Mouse (Mus musculus): ENCODE data around the gene Psd. TPM values are rescaled to one million over a fixed set of nuclear protein-coding genes. Genes with fewer than 3 reads are reported as not detected.

Psd gene
- polyA plus RNA-seq, 1 experiment from 2014 or later, result 146 TPM

- H3K4me3 ChIP-seq (ENCODE audit: low read depth, low read length), result no peak overlapping the region
- H3K4me2 ChIP-seq (ENCODE audit: low read length), result no peak overlapping the region
- no peak overlapping the region for H3K9ac ChIP-seq (ENCODE audit: low read depth, low read length)
- ATAC-seq, result no peak
- WGBS, result 91% methylated on average over 14 of the region's 14 CpGs
- H3K36me3 ChIP-seq (ENCODE audit: control insufficient read depth, insufficient read depth, low read length), result peaks cover 15% of the 10 kb centered on the region
- no peak overlapping the region for H3K27ac ChIP-seq (ENCODE audit: low read length)
- H3K9me3 ChIP-seq (replicated peaks; ENCODE audit: control insufficient read depth, low read length, poor library complexity, severe bottlenecking), result no peaks in the 10 kb centered on the region
- H3K27me3 ChIP-seq (ENCODE audit: control insufficient read depth, insufficient read depth, low read depth, low read length), result no peaks in the 10 kb centered on the region
- H3K4me1 ChIP-seq (ENCODE audit: control insufficient read depth, insufficient read depth, low read length), result peaks cover 18% of the 10 kb centered on the region
These were observed 4.4 kb upstream of the Psd start for GRCm38 (mm10) chr19:46331326-46331725.

GRCm38 (mm10) chr19:46330696-46331095 is 3.7 kb upstream of the Psd start:
- Histone ChIP-seq H3K27ac (ENCODE audit: low read length) (no peak overlapping the region), H3K4me3 (ENCODE audit: low read depth, low read length) (no peak overlapping the region), H3K27me3 (ENCODE audit: control insufficient read depth, insufficient read depth, low read depth, low read length) (no peaks in the 10 kb centered on the region), H3K36me3 (ENCODE audit: control insufficient read depth, insufficient read depth, low read length) (peaks cover 15% of the 10 kb centered on the region), H3K9me3 (replicated peaks; ENCODE audit: control insufficient read depth, low read length, poor library complexity, severe bottlenecking) (no peaks in the 10 kb centered on the region), H3K4me2 (ENCODE audit: low read length) (no peak overlapping the region), H3K4me1 (ENCODE audit: control insufficient read depth, insufficient read depth, low read length) (peaks cover 18% of the 10 kb centered on the region), H3K9ac (ENCODE audit: low read depth, low read length) (no peak overlapping the region)
- 95% methylated on average over 12 of the region's 12 CpGs for WGBS
- no peak for ATAC-seq

- Histone ChIP-seq H3K4me3 (ENCODE audit: low read depth, low read length) (no peak overlapping the region), H3K9me3 (replicated peaks; ENCODE audit: control insufficient read depth, low read length, poor library complexity, severe bottlenecking) (no peaks in the 10 kb centered on the region), H3K27me3 (ENCODE audit: control insufficient read depth, insufficient read depth, low read depth, low read length) (no peaks in the 10 kb centered on the region), H3K36me3 (ENCODE audit: control insufficient read depth, insufficient read depth, low read length) (peaks cover 15% of the 10 kb centered on the region), H3K27ac (ENCODE audit: low read length) (no peak overlapping the region), H3K4me1 (ENCODE audit: control insufficient read depth, insufficient read depth, low read length) (peaks cover 26% of the 10 kb centered on the region), H3K9ac (ENCODE audit: low read depth, low read length) (no peak overlapping the region), H3K4me2 (ENCODE audit: low read length) (peak overlapping the region; percentile 98)
- no peak for ATAC-seq
- WGBS, result 6% methylated on average over 16 of the region's 16 CpGs
These were observed 3.0 kb upstream of the Psd start for GRCm38 (mm10) chr19:46329951-46330350.

GRCm38 (mm10) chr19:46329031-46329641 is 2.2 kb upstream of the Psd start:
- Histone ChIP-seq H3K9ac (ENCODE audit: low read depth, low read length) (peak overlapping the region; percentile 85), H3K9me3 (replicated peaks; ENCODE audit: control insufficient read depth, low read length, poor library complexity, severe bottlenecking) (no peaks in the 10 kb centered on the region), H3K4me3 (ENCODE audit: low read depth, low read length) (peak overlapping the region; percentile 75), H3K4me1 (ENCODE audit: control insufficient read depth, insufficient read depth, low read length) (peaks cover 34% of the 10 kb centered on the region), H3K4me2 (ENCODE audit: low read length) (peak overlapping the region; percentile 98), H3K36me3 (ENCODE audit: control insufficient read depth, insufficient read depth, low read length) (peaks cover 15% of the 10 kb centered on the region), H3K27me3 (ENCODE audit: control insufficient read depth, insufficient read depth, low read depth, low read length) (no peaks in the 10 kb centered on the region), H3K27ac (ENCODE audit: low read length) (peak overlapping the region; percentile 98)
- peak; percentile 7; the same call in 1 of the 2 replicates for ATAC-seq
- WGBS, result under 1% methylated on average over 54 of the region's 54 CpGs

- under 1% methylated on average over 76 of the region's 81 CpGs for WGBS
- no peaks in the 10 kb centered on the region for H3K9me3 ChIP-seq (replicated peaks; ENCODE audit: control insufficient read depth, low read length, poor library complexity, severe bottlenecking)
- peak within 1 kb of the TSS; percentile 75 for H3K4me3 ChIP-seq (ENCODE audit: low read depth, low read length)
- peak within 1 kb of the TSS; percentile 98 for H3K27ac ChIP-seq (ENCODE audit: low read length)
- peaks cover 15% of the 10 kb centered on the region for H3K36me3 ChIP-seq (ENCODE audit: control insufficient read depth, insufficient read depth, low read length)
- H3K9ac ChIP-seq (ENCODE audit: low read depth, low read length), result peak within 1 kb of the TSS; percentile 85
- peak; percentile 81 for ATAC-seq
- H3K4me2 ChIP-seq (ENCODE audit: low read length), result peak within 1 kb of the TSS; percentile 98
- H3K4me1 ChIP-seq (ENCODE audit: control insufficient read depth, insufficient read depth, low read length), result peaks cover 41% of the 10 kb centered on the region
- H3K27me3 ChIP-seq (ENCODE audit: control insufficient read depth, insufficient read depth, low read depth, low read length), result no peaks in the 10 kb centered on the region
These were observed 1.4 kb upstream of the Psd start, which contains the start of gene Fbxl15 for GRCm38 (mm10) chr19:46328081-46329030. Gene Fbxl15 (plus strand): TSS chr19:46328184.

- H3K4me1 ChIP-seq (ENCODE audit: control insufficient read depth, insufficient read depth, low read length), result peaks cover 49% of the 10 kb centered on the region
- peak; percentile 0; the same call in 1 of the 2 replicates for ATAC-seq
- peak overlapping the region; percentile 98 for H3K27ac ChIP-seq (ENCODE audit: low read length)
- H3K27me3 ChIP-seq (ENCODE audit: control insufficient read depth, insufficient read depth, low read depth, low read length), result no peaks in the 10 kb centered on the region
- H3K9ac ChIP-seq (ENCODE audit: low read depth, low read length), result peak overlapping the region; percentile 85
- no peaks in the 10 kb centered on the region for H3K9me3 ChIP-seq (replicated peaks; ENCODE audit: control insufficient read depth, low read length, poor library complexity, severe bottlenecking)
- H3K4me3 ChIP-seq (ENCODE audit: low read depth, low read length), result peak overlapping the region; percentile 75
- peaks cover 15% of the 10 kb centered on the region for H3K36me3 ChIP-seq (ENCODE audit: control insufficient read depth, insufficient read depth, low read length)
- 26% methylated on average over 14 of the region's 14 CpGs for WGBS
- H3K4me2 ChIP-seq (ENCODE audit: low read length), result peak overlapping the region; percentile 98
These were observed 642 bp upstream of the Psd start for GRCm38 (mm10) chr19:46327531-46328064.

- H3K9ac ChIP-seq (ENCODE audit: low read depth, low read length), result peak overlapping the region; percentile 85
- peak overlapping the region; percentile 98 for H3K4me2 ChIP-seq (ENCODE audit: low read length)
- H3K4me3 ChIP-seq (ENCODE audit: low read depth, low read length), result peak overlapping the region; percentile 75
- no peaks in the 10 kb centered on the region for H3K27me3 ChIP-seq (ENCODE audit: control insufficient read depth, insufficient read depth, low read depth, low read length)
- peaks cover 63% of the 10 kb centered on the region for H3K4me1 ChIP-seq (ENCODE audit: control insufficient read depth, insufficient read depth, low read length)
- peak overlapping the region; percentile 98 for H3K27ac ChIP-seq (ENCODE audit: low read length)
- WGBS, result 2% methylated on average over 29 of the region's 29 CpGs
- H3K9me3 ChIP-seq (replicated peaks; ENCODE audit: control insufficient read depth, low read length, poor library complexity, severe bottlenecking), result no peaks in the 10 kb centered on the region
- ATAC-seq, result peak; percentile 10; the same call in 1 of the 2 replicates
- H3K36me3 ChIP-seq (ENCODE audit: control insufficient read depth, insufficient read depth, low read length), result peaks cover 3% of the 10 kb centered on the region
These were observed 769 bp downstream of the Psd start for GRCm38 (mm10) chr19:46326019-46326755.

- Histone ChIP-seq H3K27me3 (ENCODE audit: control insufficient read depth, insufficient read depth, low read depth, low read length) (no peaks in the 10 kb centered on the region), H3K36me3 (ENCODE audit: control insufficient read depth, insufficient read depth, low read length) (no peaks in the 10 kb centered on the region), H3K9me3 (replicated peaks; ENCODE audit: control insufficient read depth, low read length, poor library complexity, severe bottlenecking) (no peaks in the 10 kb centered on the region), H3K4me2 (ENCODE audit: low read length) (peak overlapping the region; percentile 98), H3K9ac (ENCODE audit: low read depth, low read length) (peak overlapping the region; percentile 85), H3K27ac (ENCODE audit: low read length) (no peak overlapping the region), H3K4me1 (ENCODE audit: control insufficient read depth, insufficient read depth, low read length) (peaks cover 69% of the 10 kb centered on the region), H3K4me3 (ENCODE audit: low read depth, low read length) (peak overlapping the region; percentile 75)
- WGBS, result 77% methylated on average over 3 of the region's 5 CpGs
- no peak for ATAC-seq
These were observed 2.0 kb downstream of the Psd start for GRCm38 (mm10) chr19:46324918-46325317.
